ENCODE assay signal across 18 mouse cellular contexts in genomic region chr3:84597996-84598734, GRCm38 (mm10). TPM values are rescaled to one million over a fixed set of nuclear protein-coding genes. Genes with fewer than 3 reads are reported as not detected.
A peak's percentile ranks its signal among the peaks of the same experiment; 100 is the strongest.
DNase-seq lines count a peak whose midpoint lies in the region; ATAC-seq lines count a peak whose summit lies in the region.
"Had no signal": no experiment of that assay in that cellular context is flagged by ENCODE, and none has a peak within 500 bp of the region (broad histone marks: within the 10 kb centered on the region; RNA-seq: fewer than 3 reads in every experiment).

No protein-coding gene starts in this region.

- DNase-seq in MEL-GATA-1-ER (ENCODE audit: extremely low read depth, low read depth) = peak; percentile 60
- peak; percentile 35 for DNase-seq in lung, postnatal 10 days
- DNase-seq in c-Kit-positive CD71-positive TER-119-positive erythroid progenitor cells, embryonic 14.5 days (ENCODE audit: low spot score) = no peak
- no peak for DNase-seq in left cerebral cortex, postnatal 4 days
- DNase-seq in thymus, postnatal 14 days = no peak
- DNase-seq: adrenal gland, adult 8-10 months; B cell, adult 2 months; cerebellum, adult 18-20 months; heart, postnatal 10 days; kidney, adult 2 months; kidney, postnatal 36 days had no signal

- no peak overlapping the region for H3K4me2 ChIP-seq in intestine, embryonic 16.5 days (ENCODE audit: low read depth, low read length)
- H3K4me2 ChIP-seq in intestine, embryonic 15.5 days (replicated peaks) = no peak overlapping the region
- H3K4me2 ChIP-seq: hindbrain, embryonic 15.5 days; limb, embryonic 13.5 days; neural tube, embryonic 15.5 days had no signal

- H3K4me3 ChIP-seq in intestine, embryonic 16.5 days (ENCODE audit: low read length) = no peak overlapping the region
- H3K4me3 ChIP-seq in intestine, embryonic 15.5 days (replicated peaks) = no peak overlapping the region
- H3K4me3 ChIP-seq: hindbrain, embryonic 15.5 days; limb, embryonic 13.5 days; neural tube, embryonic 15.5 days had no signal

- no peaks in the 10 kb centered on the region; the same call in 1 of the 2 replicates for H3K27me3 ChIP-seq in intestine, embryonic 16.5 days (replicated peaks; ENCODE audit: control insufficient read depth, insufficient read depth, low read length)
- no peaks in the 10 kb centered on the region for H3K27me3 ChIP-seq in intestine, embryonic 15.5 days (replicated peaks)
- H3K27me3 ChIP-seq: hindbrain, embryonic 15.5 days; neural tube, embryonic 15.5 days had no signal

- no peaks in the 10 kb centered on the region for H3K9me3 ChIP-seq in intestine, embryonic 16.5 days (ENCODE audit: control insufficient read depth, low read length)
- H3K9me3 ChIP-seq in intestine, embryonic 15.5 days = no peaks in the 10 kb centered on the region
- H3K9me3 ChIP-seq: hindbrain, embryonic 15.5 days; limb, embryonic 13.5 days; neural tube, embryonic 15.5 days had no signal

- intact Hi-C loops in left cerebral cortex, postnatal 4 days (cut with DNase I) = no loop called here

- H3K27ac ChIP-seq in intestine, embryonic 16.5 days (ENCODE audit: low read length) = no peak overlapping the region
- no peak overlapping the region for H3K27ac ChIP-seq in intestine, embryonic 15.5 days
- H3K27ac ChIP-seq: hindbrain, embryonic 15.5 days; limb, embryonic 13.5 days; neural tube, embryonic 15.5 days had no signal

- WGBS in intestine, embryonic 16.5 days = 79% methylated on average over 6 of the region's 6 CpGs
- 79% methylated on average over 6 of the region's 6 CpGs for WGBS in intestine, embryonic 15.5 days

- H3K36me3 ChIP-seq in intestine, embryonic 16.5 days (ENCODE audit: control insufficient read depth, insufficient read depth, low read length) = no peaks in the 10 kb centered on the region
- no peaks in the 10 kb centered on the region for H3K36me3 ChIP-seq in intestine, embryonic 15.5 days
- H3K36me3 ChIP-seq: hindbrain, embryonic 15.5 days; limb, embryonic 13.5 days; neural tube, embryonic 15.5 days had no signal

- no peak overlapping the region for H3K9ac ChIP-seq in intestine, embryonic 16.5 days (ENCODE audit: low read depth, low read length)
- H3K9ac ChIP-seq in intestine, embryonic 15.5 days = no peak overlapping the region
- H3K9ac ChIP-seq: hindbrain, embryonic 15.5 days; limb, embryonic 13.5 days; neural tube, embryonic 15.5 days had no signal

- H3K4me1 ChIP-seq in intestine, embryonic 16.5 days (ENCODE audit: control insufficient read depth, insufficient read depth, low read length) = no peaks in the 10 kb centered on the region
- no peaks in the 10 kb centered on the region for H3K4me1 ChIP-seq in intestine, embryonic 15.5 days (replicated peaks)

- ATAC-seq in intestine, embryonic 16.5 days = peak; percentile 62; the same call in 1 of the 2 replicates
- no peak for ATAC-seq in intestine, embryonic 15.5 days
- peak; percentile 98 for ATAC-seq in neutrophil, adult 5-6 weeks (ENCODE audit: extremely low read depth, insufficient number of reproducible peaks, low FRiP score, poor library complexity, severe bottlenecking)
- ATAC-seq: forebrain, embryonic 14.5 days had no signal

RNA-seq across cellular contexts. Expression of gene Tigd4, which starts 4.8 kb away (rescaled TPM):
- polyA plus RNA-seq in intestine, embryonic 16.5 days (2015; fragmentation: Nextera tagmentation; extraction: Ambion mirVana) = not detected in 2 replicates
- not detected in 2 replicates for polyA plus RNA-seq in intestine, embryonic 15.5 days (2015; fragmentation: Nextera tagmentation; extraction: Ambion mirVana)
- total RNA-seq in neutrophil, adult 5-6 weeks (2017) = not detected in 2 replicates
- not detected for total RNA-seq in left cerebral cortex, postnatal 4 days (2021)
- polyA plus RNA-seq: forebrain, embryonic 14.5 days; hindbrain, embryonic 15.5 days; kidney, adult 2 months had no signal

RNA-seq across cellular contexts. Expression of gene Arfip1, which starts 15.7 kb away (rescaled TPM):
- 49.0 and 50.8 TPM in 2 replicates for polyA plus RNA-seq in intestine, embryonic 16.5 days (2015; fragmentation: Nextera tagmentation; extraction: Ambion mirVana)
- 47.0 and 53.1 TPM in 2 replicates for polyA plus RNA-seq in intestine, embryonic 15.5 days (2015; fragmentation: Nextera tagmentation; extraction: Ambion mirVana)
- total RNA-seq in neutrophil, adult 5-6 weeks (2017) = 122 and 128 TPM in 2 replicates
- 10 to 100 TPM; 14.8 TPM for total RNA-seq in left cerebral cortex, postnatal 4 days (2021)

Comparison
In these comparisons a context has a peak if more than half of its experiments do, and no peak if none do; other contexts are left out.
1. DNase-seq: peak in MEL-GATA-1-ER (single experiment) and lung, postnatal 10 days (single experiment); none in c-Kit-positive CD71-positive TER-119-positive erythroid progenitor cells, embryonic 14.5 days (single experiment), left cerebral cortex, postnatal 4 days (single experiment) and thymus, postnatal 14 days (single experiment).